Mouse (Mus musculus) neural tube, embryonic 14.5 days (tissue): ENCODE results near the gene Hoxc9. TPM values are rescaled to one million over a fixed set of nuclear protein-coding genes. Genes with fewer than 3 reads are reported as not detected.

Experiments used
- ATAC-seq: fragments of 200-750 bp; cut with Nextera tagmentation; 2 replicates; pipeline ENCODE4 v1.8.0; 2017; ENCODE audit warnings: low read depth, mild to moderate bottlenecking, moderate TSS enrichment, moderate library complexity
- H3K27ac ChIP-seq: fragments of 300-500 bp; sonication (generic); 2 replicates; pipeline ENCODE4 v1.5.1; 2014; ENCODE audit warnings: low read depth, mild to moderate bottlenecking, control low read depth, low read length, moderate library complexity, mixed read lengths
- H3K27me3 ChIP-seq: fragments of 300-500 bp; sonication (generic); 2 replicates; pipeline ENCODE4 v1.6.1; 2014; ENCODE audit warnings: low read length; ENCODE audit not compliant: control insufficient read depth, insufficient read depth
- H3K36me3 ChIP-seq: fragments of 300-500 bp; sonication (generic); 2 replicates; pipeline ENCODE4 v1.6.1; 2014; ENCODE audit warnings: low read length, mixed read lengths; ENCODE audit not compliant: control insufficient read depth, insufficient read depth
- H3K4me1 ChIP-seq: fragments of 300-500 bp; sonication (generic); 2 replicates; pipeline ENCODE4 v1.6.1; 2014; ENCODE audit warnings: low read length; ENCODE audit not compliant: control insufficient read depth, insufficient read depth
- H3K4me2 ChIP-seq: fragments of 300-500 bp; sonication (generic); 2 replicates; pipeline ENCODE4 v1.6.1; 2014; ENCODE audit warnings: mild to moderate bottlenecking, low read depth, low read length, control low read depth
- H3K4me3 ChIP-seq: fragments of 300-500 bp; sonication (generic); 2 replicates; pipeline ENCODE4 v1.5.1; 2014; ENCODE audit warnings: low read depth, low read length, control low read depth, mixed read lengths
- H3K9ac ChIP-seq: fragments of 300-500 bp; sonication (generic); replicated peaks from 2 replicates; pipeline ENCODE4 v1.6.1; 2014; ENCODE audit warnings: low read depth, mild to moderate bottlenecking, control low read depth, low read length, mixed read lengths
- H3K9me3 ChIP-seq: fragments of 300-500 bp; sonication (generic); 2 replicates; pipeline ENCODE4 v1.6.1; 2016; ENCODE audit warnings: low read length; ENCODE audit not compliant: control insufficient read depth
- WGBS: fragments of 180-500 bp; shearing (Covaris S2); extraction: QIAGEN DNeasy Blood & Tissue Kit; methylation state at CpG from one replicate; pipeline ENCODE4 v1.1.7; 2014; 5-methylcytosine and 5-hydroxymethylcytosine counted together
- polyA plus RNA-seq: library from polyadenylated mRNA; unstranded; fragments of >200 nt; fragmentation: Nextera tagmentation; extraction: Ambion mirVana; gene quantifications from 2 replicates; pipeline ENCODE4 v1.2.1, GENCODE M21; 2014

Hoxc9 gene
- polyA plus RNA-seq, 1 experiment from 2014 or later, result 46.9 TPM

DNA sequence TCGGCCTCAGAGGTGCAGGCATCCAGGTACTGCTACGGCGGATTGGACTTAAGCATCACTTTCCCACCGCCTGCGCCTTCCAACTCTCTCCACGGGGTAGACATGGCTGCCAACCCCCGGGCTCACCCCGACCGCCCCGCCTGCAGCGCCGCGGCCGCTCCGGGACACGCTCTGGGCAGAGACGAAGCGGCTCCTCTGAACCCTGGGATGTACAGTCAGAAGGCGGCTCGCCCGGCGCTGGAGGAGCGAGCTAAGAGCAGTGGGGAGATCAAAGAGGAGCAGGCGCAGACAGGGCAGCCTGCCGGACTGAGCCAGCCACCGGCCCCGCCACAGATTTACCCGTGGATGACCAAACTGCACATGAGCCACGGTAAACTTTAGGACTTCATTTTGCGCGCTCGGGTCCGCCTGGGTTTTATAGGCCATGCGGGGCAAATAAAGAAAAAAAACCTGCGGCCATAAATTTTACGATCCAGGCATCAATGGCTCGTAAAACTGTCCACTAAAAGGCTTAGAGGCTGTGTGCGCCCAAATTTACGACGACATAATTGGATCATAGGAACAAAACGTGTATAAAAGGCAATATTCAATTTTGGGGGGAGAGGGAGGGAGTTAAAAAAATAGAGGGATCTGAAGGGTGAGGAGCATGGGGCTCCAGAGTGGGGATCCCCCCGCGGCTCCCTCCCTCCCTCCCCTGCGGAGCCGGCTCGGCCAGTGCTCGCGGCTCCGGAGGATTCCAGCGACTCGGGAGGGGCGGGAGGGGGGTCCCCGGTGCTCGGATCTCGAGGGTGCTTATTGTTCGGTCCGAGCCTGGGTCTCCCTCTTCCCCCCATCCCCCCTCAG is 38.1 kb downstream of the Hoxc9 start:
- Histone ChIP-seq H3K9me3 (no peaks in the 10 kb centered on the region), H3K36me3 (peaks cover 4% of the 10 kb centered on the region; the same call in 1 of the 2 replicates), H3K27ac (peak overlapping the region; percentile 87), H3K4me2 (peak overlapping the region; percentile 83), H3K27me3 (no peaks in the 10 kb centered on the region), H3K9ac (peak overlapping the region; percentile 44), H3K4me1 (peaks cover 89% of the 10 kb centered on the region), H3K4me3 (peak overlapping the region; percentile 30)
- under 1% methylated on average over 50 of the region's 57 CpGs for WGBS
- ATAC-seq, result peak; percentile 71

GRCm38 (mm10) chr15:103015009-103015399 is 38.8 kb downstream of the Hoxc9 start:
- ATAC-seq, result peak; percentile 31
- Histone ChIP-seq H3K27ac (peak overlapping the region; percentile 87), H3K4me3 (peak overlapping the region; percentile 30), H3K4me2 (peak overlapping the region; percentile 83), H3K9me3 (no peaks in the 10 kb centered on the region), H3K36me3 (peaks cover 4% of the 10 kb centered on the region; the same call in 1 of the 2 replicates), H3K4me1 (peaks cover 89% of the 10 kb centered on the region), H3K27me3 (no peaks in the 10 kb centered on the region), H3K9ac (peak overlapping the region; percentile 43)
- WGBS, result 1% methylated on average over 25 of the region's 28 CpGs

- Histone ChIP-seq H3K4me3 (peak overlapping the region; percentile 30), H3K27me3 (no peaks in the 10 kb centered on the region), H3K4me1 (peaks cover 90% of the 10 kb centered on the region), H3K9me3 (no peaks in the 10 kb centered on the region), H3K36me3 (peaks cover 4% of the 10 kb centered on the region; the same call in 1 of the 2 replicates), H3K9ac (peak overlapping the region; percentile 43), H3K27ac (peak overlapping the region; percentile 87), H3K4me2 (peak overlapping the region; percentile 83)
- 11% methylated on average over 19 of the region's 19 CpGs for WGBS
- ATAC-seq, result no peak
These were observed 39.3 kb downstream of the Hoxc9 start for GRCm38 (mm10) chr15:103015406-103016166.

DNA sequence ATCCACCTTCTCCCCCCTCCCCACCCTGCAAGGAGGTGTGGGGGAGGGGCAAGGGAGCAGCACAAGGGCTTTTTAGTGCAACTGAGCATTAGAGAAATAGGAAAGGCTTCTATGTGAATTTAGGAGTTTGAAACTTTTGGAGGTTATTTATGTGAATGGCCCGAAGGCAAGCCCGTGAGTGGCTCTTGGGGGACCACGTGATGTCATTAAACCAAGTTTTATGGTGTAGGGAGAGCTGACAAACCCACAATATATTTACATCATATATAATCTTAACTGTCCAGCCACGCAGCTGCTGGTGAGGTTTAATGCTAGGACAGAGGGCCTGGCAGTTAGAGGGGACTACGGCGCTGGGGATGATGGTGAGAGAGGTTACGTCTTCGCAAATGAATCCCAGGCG is 42.4 kb downstream of the Hoxc9 start, which contains the start of gene Hoxc4:
Hoxc4 (plus strand) TSS at position 299 of the 400 bp plus-strand sequence.
- no peaks in the 10 kb centered on the region for H3K9me3 ChIP-seq
- ATAC-seq, result no peak
- no peaks in the 10 kb centered on the region for H3K27me3 ChIP-seq
- H3K27ac ChIP-seq, result peak within 1 kb of the TSS; percentile 45; the same call in 1 of the 2 replicates
- H3K9ac ChIP-seq, result 0 out of 2 replicates have a peak within 1 kb of the TSS, but pooled peaks have one; percentile 13
- H3K4me2 ChIP-seq, result peak within 1 kb of the TSS; percentile 26; the same call in 1 of the 2 replicates
- WGBS, result 18% methylated on average over 9 of the region's 9 CpGs
- peaks cover 79% of the 10 kb centered on the region for H3K4me1 ChIP-seq
- no peaks in the 10 kb centered on the region; the same call in 1 of the 2 replicates for H3K36me3 ChIP-seq
- no peak within 1 kb of the TSS for H3K4me3 ChIP-seq

DNA sequence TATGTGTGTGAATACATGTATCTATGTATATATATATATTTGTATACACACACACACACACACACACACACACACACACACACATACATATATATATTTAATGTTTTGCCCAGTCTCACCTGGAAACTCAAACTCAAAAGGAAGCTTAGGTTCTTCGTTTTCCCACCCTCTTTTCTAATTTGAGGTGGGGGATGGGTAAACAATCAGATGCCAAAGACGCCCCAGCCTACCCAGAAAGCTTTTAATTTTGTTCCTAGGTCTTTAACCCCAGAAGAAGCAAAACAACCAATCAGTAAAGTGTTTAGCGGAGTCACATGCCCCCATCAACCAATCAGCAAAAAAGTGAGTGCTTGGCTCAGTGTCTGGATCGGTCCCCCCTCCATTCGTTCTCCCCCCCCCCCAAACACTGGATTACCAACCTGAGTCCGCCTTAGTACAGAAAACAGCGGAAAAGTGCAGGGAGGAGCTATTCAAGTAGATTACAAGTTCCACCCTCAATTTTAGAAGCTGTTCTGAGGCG is 44.7 kb downstream of the Hoxc9 start:
- no peak for ATAC-seq
- Histone ChIP-seq H3K4me1 (peaks cover 61% of the 10 kb centered on the region), H3K27ac (no peak overlapping the region), H3K9me3 (no peaks in the 10 kb centered on the region), H3K4me2 (peak overlapping the region; percentile 23; the same call in 1 of the 2 replicates), H3K4me3 (no peak overlapping the region), H3K9ac (no peak overlapping the region), H3K36me3 (no peaks in the 10 kb centered on the region; the same call in 1 of the 2 replicates), H3K27me3 (no peaks in the 10 kb centered on the region)
- WGBS, result 6% methylated on average over 8 of the region's 8 CpGs

GRCm38 (mm10) chr15:103021544-103021943 is 45.3 kb downstream of the Hoxc9 start:
- WGBS, result 15% methylated on average over 8 of the region's 8 CpGs
- no peak overlapping the region for H3K4me3 ChIP-seq
- H3K9me3 ChIP-seq, result no peaks in the 10 kb centered on the region
- H3K36me3 ChIP-seq, result no peaks in the 10 kb centered on the region; the same call in 1 of the 2 replicates
- H3K4me2 ChIP-seq, result peak overlapping the region; percentile 23; the same call in 1 of the 2 replicates
- H3K9ac ChIP-seq, result no peak overlapping the region
- peaks cover 64% of the 10 kb centered on the region for H3K4me1 ChIP-seq
- H3K27ac ChIP-seq, result no peak overlapping the region
- H3K27me3 ChIP-seq, result no peaks in the 10 kb centered on the region
- ATAC-seq, result no peak

DNA sequence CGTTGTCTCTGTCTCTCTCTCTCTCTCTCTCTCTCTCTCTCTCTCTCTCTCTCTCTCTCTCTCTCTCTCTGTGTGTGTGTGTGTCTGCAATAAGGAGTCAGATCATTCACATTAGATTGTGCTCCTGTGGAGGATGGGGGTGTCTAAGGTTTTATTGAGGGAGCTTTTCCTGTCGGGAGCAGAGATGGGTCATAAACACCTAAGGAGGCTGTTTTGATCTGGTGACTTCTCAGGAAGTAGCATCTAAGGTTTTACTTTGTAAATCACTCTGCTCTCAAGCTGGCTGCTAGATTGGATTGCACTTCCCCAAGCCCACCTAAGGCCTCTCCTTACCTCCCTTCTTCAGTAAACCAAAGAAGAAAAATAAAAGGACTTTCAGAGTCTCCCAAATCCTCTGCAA is 47.9 kb downstream of the Hoxc9 start:
- Histone ChIP-seq H3K27me3 (no peaks in the 10 kb centered on the region), H3K9ac (no peak overlapping the region), H3K4me3 (no peak overlapping the region), H3K9me3 (no peaks in the 10 kb centered on the region), H3K36me3 (no peaks in the 10 kb centered on the region), H3K4me2 (0 out of 2 replicates have a peak overlapping the region, but pooled peaks have one; percentile 12), H3K4me1 (peaks cover 58% of the 10 kb centered on the region), H3K27ac (no peak overlapping the region)
- 5% methylated on average over 2 of the region's 2 CpGs for WGBS
- no peak for ATAC-seq

DNA sequence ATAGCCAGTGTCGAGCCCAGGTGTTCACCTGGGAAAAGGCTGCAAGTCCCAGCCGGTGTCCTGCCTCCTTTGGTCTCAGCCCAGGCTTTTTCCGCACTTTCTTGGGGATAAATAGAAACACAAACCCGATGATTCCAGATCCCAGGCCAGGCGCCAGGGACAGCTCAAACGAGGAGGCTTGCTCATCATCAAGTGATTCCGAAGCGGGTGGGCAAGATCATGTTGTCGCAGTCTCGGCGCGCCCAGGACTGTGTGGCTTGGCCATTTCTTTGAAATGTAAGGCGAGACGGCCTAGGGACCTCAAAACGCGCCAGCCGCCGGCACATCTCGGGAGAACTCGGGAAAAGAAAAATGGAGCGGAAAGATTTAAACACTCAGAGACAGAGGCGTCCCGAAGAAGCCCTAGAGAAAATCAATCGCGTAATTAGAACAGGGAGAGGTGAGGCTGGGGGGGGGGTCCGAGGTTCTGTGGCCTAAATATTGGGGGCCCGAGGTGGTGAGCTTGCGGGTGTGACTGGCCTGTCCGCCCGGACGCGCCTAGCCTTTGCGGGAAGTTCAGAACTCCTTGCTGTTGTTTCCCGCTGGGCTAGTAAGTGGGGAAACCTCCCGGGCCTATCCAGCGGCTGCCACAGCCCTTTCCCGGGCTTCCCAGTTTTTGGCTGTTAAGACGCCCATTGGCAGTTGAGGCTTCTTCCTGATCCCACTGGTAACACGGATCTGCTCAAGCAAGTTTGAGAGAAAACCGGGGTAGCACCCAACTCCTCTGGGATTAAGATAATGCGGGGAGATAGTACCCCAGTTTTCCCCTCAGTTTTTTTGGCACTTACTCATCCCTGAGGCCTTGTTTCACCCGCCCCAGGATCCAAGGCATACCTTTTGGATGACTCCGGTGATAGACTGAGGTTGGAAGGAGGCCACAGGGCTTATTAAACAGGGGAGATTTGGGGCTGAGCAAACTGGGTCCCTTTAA is 51.3 kb downstream of the Hoxc9 start:
- ATAC-seq, result no peak
- peak overlapping the region; percentile 11 for H3K4me3 ChIP-seq
- 4% methylated on average over 43 of the region's 43 CpGs for WGBS
- H3K27ac ChIP-seq, result peak overlapping the region; percentile 72
- H3K36me3 ChIP-seq, result no peaks in the 10 kb centered on the region
- H3K27me3 ChIP-seq, result no peaks in the 10 kb centered on the region
- peaks cover 38% of the 10 kb centered on the region for H3K4me1 ChIP-seq
- no peaks in the 10 kb centered on the region for H3K9me3 ChIP-seq
- H3K4me2 ChIP-seq, result peak overlapping the region; percentile 45
- peak overlapping the region; percentile 49 for H3K9ac ChIP-seq
